Mouse (Mus musculus) small intestine, adult 2 months (tissue): Measurements from ENCODE around the gene Ranbp17.

Source experiments
- CTCF ChIP-seq: fragments of 200-500 bp; IDR thresholded peaks from 2 replicates; pipeline ENCODE4 v1.5.1; 2012; ENCODE audit warnings: low read depth, mild to moderate bottlenecking, control low read depth, inconsistent platforms, low read length, moderate library complexity, mixed read lengths; ENCODE audit not compliant: insufficient replicate concordance, insufficient read length; ENCODE audit errors: extremely low read depth
- POLR2A ChIP-seq: fragments of 200-500 bp; IDR thresholded peaks from 2 replicates; pipeline ENCODE4 v1.6.1; 2012; ENCODE audit warnings: low read depth, mild to moderate bottlenecking, control low read depth, inconsistent platforms, low read length, moderate library complexity

GRCm38 (mm10) chr11:33228186-33228585 is 285.4 kb downstream of the Ranbp17 start:
- TF ChIP-seq POLR2A (no peak), CTCF (no peak)
